Comparison of ENCODE assay signal across 8 mouse cellular contexts in the genomic region with DNA sequence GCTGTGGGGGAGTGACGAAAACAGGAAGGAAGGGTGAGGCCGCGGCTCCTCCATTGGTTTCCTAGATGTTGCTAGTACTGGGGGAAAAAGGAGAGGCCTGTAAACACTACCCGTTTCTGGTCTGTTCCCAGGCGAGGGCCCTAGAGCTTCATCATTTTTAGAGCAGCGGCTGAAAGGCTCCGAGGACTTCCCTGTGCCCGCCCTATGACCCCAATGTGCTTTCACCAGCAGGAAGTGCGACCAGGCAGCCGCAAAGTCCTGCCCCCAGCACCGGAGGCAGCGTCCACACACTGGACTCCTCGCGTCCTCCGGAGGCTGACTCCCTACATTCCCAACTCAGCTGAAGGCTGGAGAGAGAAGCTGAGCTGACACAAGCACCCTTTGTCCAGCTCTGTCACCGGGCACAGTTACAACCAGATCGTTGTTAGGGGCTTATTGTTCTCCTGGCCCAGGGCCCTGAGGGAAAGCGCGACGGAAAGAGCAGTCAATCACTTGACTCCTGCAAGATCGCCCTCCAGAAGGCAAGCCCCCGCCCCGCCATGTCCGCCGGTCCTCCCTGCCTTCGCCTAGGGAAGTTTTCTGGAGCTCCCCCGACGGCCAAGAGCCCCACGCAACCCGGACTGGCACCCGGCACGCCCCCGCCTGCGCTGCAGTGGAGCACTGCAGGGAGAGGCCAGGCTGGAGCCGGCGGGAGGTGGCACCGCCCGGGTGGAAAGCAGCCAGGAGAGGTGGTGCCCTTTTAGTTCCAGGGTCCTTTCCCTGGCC. TPM values are rescaled to one million over a fixed set of nuclear protein-coding genes. Genes with fewer than 3 reads are reported as not detected.
DNase-seq lines count a peak whose midpoint lies in the region; ATAC-seq lines count a peak whose summit lies in the region.

No protein-coding gene starts in this region.

- intact Hi-C loops in heart, postnatal 14 days (cut with DNase I): no loop called here

- peak; percentile 86 for DNase-seq in 416B (ENCODE audit: low read depth)
- DNase-seq in adrenal gland, adult 2 months: peak; percentile 88
- DNase-seq in heart, postnatal 14 days: peak; percentile 75 to 76
- DNase-seq in large intestine, adult 2 months (ENCODE audit: low read depth, low spot score): peak; percentile 43
- DNase-seq in spleen, adult 12 weeks (ENCODE audit: low spot score): peak; percentile 67
- no peak for DNase-seq in left cerebral cortex, adult 8-10 months (ENCODE audit: low spot score in 2 of 2)

- 2% methylated on average over 38 of the region's 38 CpGs for WGBS in large intestine, adult 2 months

- peak; percentile 42 for ATAC-seq in erythroid progenitor cell, adult 5-6 weeks (replicated peaks; ENCODE audit: low FRiP score, poor library complexity, severe bottlenecking)
- ATAC-seq in megakaryocyte progenitor cell, adult 5-6 weeks (replicated peaks; ENCODE audit: poor library complexity): peak; percentile 14

RNA-seq across cellular contexts. Expression of gene Tmc8, which starts 2.3 kb away (rescaled TPM):
- total RNA-seq in adrenal gland, adult 2 months (2021): 1 to 10 TPM; 2.3 to 3.1 TPM
- 12.3 and 13.8 TPM in 2 replicates for polyA plus RNA-seq in adrenal gland, adult 2 months (2012; rRNA removed)
- total RNA-seq in erythroid progenitor cell, adult 5-6 weeks (2015; ENCODE audit: low replicate concordance): 107 and 113 TPM in 2 replicates
- total RNA-seq in erythroid progenitor cell, adult 5-6 weeks (2017; ENCODE audit: low replicate concordance): 60.6 and 72.4 TPM in 2 replicates
- total RNA-seq in heart, postnatal 14 days (2021): 1 to 10 TPM; 5.0 to 7.3 TPM
- 25.5 and 33.4 TPM in 2 replicates for polyA plus RNA-seq in large intestine, adult 2 months (2012; rRNA removed)
- 2.1 and 3.1 TPM in 2 replicates for total RNA-seq in megakaryocyte progenitor cell, adult 5-6 weeks (2015)
- total RNA-seq in megakaryocyte progenitor cell, adult 5-6 weeks (2017): 2.0 and 2.1 TPM in 2 replicates
- total RNA-seq in left cerebral cortex, adult 8-10 months (2022): 1 to 10 TPM in 2 of 4 experiments, under 1 TPM in 2; 0.50 to 1.3 (median 0.83) TPM

RNA-seq across cellular contexts. Expression of gene Tmc6, which starts 2.4 kb away (rescaled TPM):
- 10 to 100 TPM; 22.3 to 28.5 TPM for total RNA-seq in adrenal gland, adult 2 months (2021)
- polyA plus RNA-seq in adrenal gland, adult 2 months (2012; rRNA removed): 45.1 and 47.7 TPM in 2 replicates
- 478 and 628 TPM in 2 replicates for total RNA-seq in erythroid progenitor cell, adult 5-6 weeks (2015; ENCODE audit: low replicate concordance)
- total RNA-seq in erythroid progenitor cell, adult 5-6 weeks (2017; ENCODE audit: low replicate concordance): 151 and 353 TPM in 2 replicates
- total RNA-seq in heart, postnatal 14 days (2021): 10 to 100 TPM; 27.0 to 30.2 TPM
- 66.3 and 76.5 TPM in 2 replicates for polyA plus RNA-seq in large intestine, adult 2 months (2012; rRNA removed)
- 34.0 and 50.6 TPM in 2 replicates for total RNA-seq in megakaryocyte progenitor cell, adult 5-6 weeks (2015)
- total RNA-seq in megakaryocyte progenitor cell, adult 5-6 weeks (2017): 8.6 and 13.1 TPM in 2 replicates
- 10 to 100 TPM; 10.2 to 12.3 (median 11.4) TPM for total RNA-seq in left cerebral cortex, adult 8-10 months (2022)

RNA-seq across cellular contexts. Expression of gene 6030468B19Rik, which starts 17.8 kb away (rescaled TPM):
- total RNA-seq in adrenal gland, adult 2 months (2021): not detected
- not detected in 2 replicates for polyA plus RNA-seq in adrenal gland, adult 2 months (2012; rRNA removed)
- 82.6 and 84.3 TPM in 2 replicates for total RNA-seq in erythroid progenitor cell, adult 5-6 weeks (2015; ENCODE audit: low replicate concordance)
- 23.8 and 25.8 TPM in 2 replicates for total RNA-seq in erythroid progenitor cell, adult 5-6 weeks (2017; ENCODE audit: low replicate concordance)
- not detected for total RNA-seq in heart, postnatal 14 days (2021)
- polyA plus RNA-seq in large intestine, adult 2 months (2012; rRNA removed): 0.40 and 0.41 TPM in 2 replicates
- total RNA-seq in megakaryocyte progenitor cell, adult 5-6 weeks (2015): 0.37 and 0.76 TPM in 2 replicates
- not detected in 2 replicates for total RNA-seq in megakaryocyte progenitor cell, adult 5-6 weeks (2017)
- under 1 TPM in 1 of 4 experiments, not detected in 3; 0.34 TPM for total RNA-seq in left cerebral cortex, adult 8-10 months (2022)

RNA-seq across cellular contexts. Expression of gene Gm20708, which starts 29.9 kb away (rescaled TPM):
- 1 to 10 TPM in 1 of 2 experiments, under 1 TPM in 1; 0.59 to 1.0 TPM for total RNA-seq in adrenal gland, adult 2 months (2021)
- polyA plus RNA-seq in adrenal gland, adult 2 months (2012; rRNA removed): 0.08 TPM in 1 of 2 replicates, not detected in the other
- 72.1 and 80.7 TPM in 2 replicates for total RNA-seq in erythroid progenitor cell, adult 5-6 weeks (2015; ENCODE audit: low replicate concordance)
- 3.4 and 18.5 TPM in 2 replicates for total RNA-seq in erythroid progenitor cell, adult 5-6 weeks (2017; ENCODE audit: low replicate concordance)
- 1 to 10 TPM in 1 of 2 experiments, under 1 TPM in 1; 0.98 to 2.3 TPM for total RNA-seq in heart, postnatal 14 days (2021)
- not detected in 2 replicates for polyA plus RNA-seq in large intestine, adult 2 months (2012; rRNA removed)
- total RNA-seq in megakaryocyte progenitor cell, adult 5-6 weeks (2015): 2.2 and 2.5 TPM in 2 replicates
- total RNA-seq in megakaryocyte progenitor cell, adult 5-6 weeks (2017): 0.92 TPM in 1 of 2 replicates, not detected in the other
- total RNA-seq in left cerebral cortex, adult 8-10 months (2022): 1 to 10 TPM in 3 of 4 experiments, under 1 TPM in 1; 0.91 to 3.0 (median 1.8) TPM

RNA-seq across cellular contexts. Expression of gene Syngr2, which starts 29.9 kb away (rescaled TPM):
- total RNA-seq in adrenal gland, adult 2 months (2021): 10 to 100 TPM; 77.3 to 95.7 TPM
- 171 and 220 TPM in 2 replicates for polyA plus RNA-seq in adrenal gland, adult 2 months (2012; rRNA removed)
- total RNA-seq in erythroid progenitor cell, adult 5-6 weeks (2015; ENCODE audit: low replicate concordance): 65.4 and 86.5 TPM in 2 replicates
- total RNA-seq in erythroid progenitor cell, adult 5-6 weeks (2017; ENCODE audit: low replicate concordance): 35.0 and 41.8 TPM in 2 replicates
- 100 to 1,000 TPM; 108 to 109 TPM for total RNA-seq in heart, postnatal 14 days (2021)
- 317 and 353 TPM in 2 replicates for polyA plus RNA-seq in large intestine, adult 2 months (2012; rRNA removed)
- total RNA-seq in megakaryocyte progenitor cell, adult 5-6 weeks (2015): 223 and 243 TPM in 2 replicates
- 154 and 164 TPM in 2 replicates for total RNA-seq in megakaryocyte progenitor cell, adult 5-6 weeks (2017)
- total RNA-seq in left cerebral cortex, adult 8-10 months (2022): 10 to 100 TPM; 12.2 to 23.8 (median 17.1) TPM

Comparison
In these comparisons a context has a peak if more than half of its experiments do, and no peak if none do; other contexts are left out.
1. DNase-seq: peak in 416B (single experiment), adrenal gland, adult 2 months (single experiment), heart, postnatal 14 days (2 of 2), large intestine, adult 2 months (single experiment) and spleen, adult 12 weeks (single experiment); none in left cerebral cortex, adult 8-10 months (0 of 2).
2. RNA of gene Tmc8, which starts 2.3 kb away (total RNA-seq): 60.6 to 113 TPM in erythroid progenitor cell, adult 5-6 weeks; 5.0 to 7.3 TPM in heart, postnatal 14 days, 2.0 to 3.1 TPM in megakaryocyte progenitor cell, adult 5-6 weeks, 2.3 to 3.1 TPM in adrenal gland, adult 2 months and 0.50 to 1.3 TPM in left cerebral cortex, adult 8-10 months; every median in the first group is over 4 times any median in the second.
3. RNA of gene 6030468B19Rik, which starts 17.8 kb away (total RNA-seq): 23.8 to 84.3 TPM in erythroid progenitor cell, adult 5-6 weeks; 0.37 to 0.76 TPM in megakaryocyte progenitor cell, adult 5-6 weeks, 0.34 TPM in left cerebral cortex, adult 8-10 months, not detected in adrenal gland, adult 2 months and not detected in heart, postnatal 14 days; every median in the first group is over 10 times any median in the second.